Mouse (Mus musculus): ENCODE results near the gene Chrm5. TPM values are rescaled to one million over a fixed set of nuclear protein-coding genes. Genes with fewer than 3 reads are reported as not detected.

The Chrm5 gene
- total and polyA plus RNA-seq, 3 experiments: not detected

- H3K4me3 ChIP-seq (ENCODE audit: control insufficient read depth in 1 of 2, insufficient read depth in 1 of 2, low read depth in 2 of 2, low read length in 2 of 2): no peak overlapping the region
- no peaks in the 10 kb centered on the region for H3K9me3 ChIP-seq (replicated peaks; ENCODE audit: insufficient read depth, low read length)
- H3K4me1 ChIP-seq (ENCODE audit: control insufficient read depth in 1 of 2, insufficient read depth in 2 of 2, low read length in 2 of 2): no peaks in the 10 kb centered on the region
- no peaks in the 10 kb centered on the region for H3K36me3 ChIP-seq (ENCODE audit: control insufficient read depth in 1 of 2, insufficient read depth in 2 of 2, low read length in 2 of 2)
- no peak overlapping the region for H3K27ac ChIP-seq (ENCODE audit: control insufficient read depth, low read depth, low read length)
- no peak for DNase-seq (ENCODE audit: low read depth, low spot score)
- no peaks in the 10 kb centered on the region for H3K79me2 ChIP-seq (ENCODE audit: control insufficient read depth, insufficient read depth, low read length, poor library complexity)
- no peak for TF ChIP-seq RAD21 (IDR thresholded peaks at IDR 0.05; ENCODE audit: low read depth, low read length)
- no peak for TF ChIP-seq ETS1 (IDR thresholded peaks at IDR 0.05; ENCODE audit: low read depth, low read length)
- no peak for TF ChIP-seq JUND (IDR thresholded peaks at IDR 0.05; ENCODE audit: low read depth, low read length)
- H3K9ac ChIP-seq (ENCODE audit: control insufficient read depth, low read depth, low read length, poor library complexity, severe bottlenecking): no peak overlapping the region
- peaks cover 1 to 5% of the 10 kb centered on the region in 2 experiments; a peak in 2 of 4 replicates for H3K27me3 ChIP-seq (ENCODE audit: control insufficient read depth in 1 of 2, insufficient read depth in 2 of 2, low read length in 2 of 2)
Observed at GRCm38 (mm10) chr2:112482533-112483333, 2.2 kb upstream of the Chrm5 start.

GRCm38 (mm10) chr2:112481564-112481963, 995 bp upstream of the Chrm5 start:
- Histone ChIP-seq H3K36me3 (ENCODE audit: control insufficient read depth in 1 of 2, insufficient read depth in 2 of 2, low read length in 2 of 2) (no peaks in the 10 kb centered on the region), H3K27me3 (ENCODE audit: control insufficient read depth in 1 of 2, insufficient read depth in 2 of 2, low read length in 2 of 2) (peaks cover 1 to 5% of the 10 kb centered on the region in 2 experiments; a peak in 2 of 4 replicates), H3K9ac (ENCODE audit: control insufficient read depth, low read depth, low read length, poor library complexity, severe bottlenecking) (no peak overlapping the region), H3K9me3 (replicated peaks; ENCODE audit: insufficient read depth, low read length) (no peaks in the 10 kb centered on the region), H3K27ac (ENCODE audit: control insufficient read depth, low read depth, low read length) (no peak overlapping the region), H3K4me1 (ENCODE audit: control insufficient read depth in 1 of 2, insufficient read depth in 2 of 2, low read length in 2 of 2) (no peaks in the 10 kb centered on the region), H3K4me3 (ENCODE audit: control insufficient read depth in 1 of 2, insufficient read depth in 1 of 2, low read depth in 2 of 2, low read length in 2 of 2) (no peak overlapping the region), H3K79me2 (ENCODE audit: control insufficient read depth, insufficient read depth, low read length, poor library complexity) (no peaks in the 10 kb centered on the region)
- peak; percentile 78 for DNase-seq (ENCODE audit: low read depth, low spot score)
- TF ChIP-seq RCOR1 (IDR thresholded peaks at IDR 0.05; ENCODE audit: low read depth, low read length) (no peak), CHD2 (IDR thresholded peaks at IDR 0.05; ENCODE audit: low read length) (no peak), SMC3 (IDR thresholded peaks at IDR 0.05; ENCODE audit: low read depth, low read length) (peak; percentile 90), RAD21 (IDR thresholded peaks at IDR 0.05; ENCODE audit: low read depth, low read length) (peak; percentile 89), USF2 (IDR thresholded peaks at IDR 0.05; ENCODE audit: borderline replicate concordance in 1 of 2, insufficient read depth in 1 of 2, low read depth in 1 of 2, low read length in 2 of 2) (no peak), MEF2A (IDR thresholded peaks at IDR 0.05; ENCODE audit: extremely low read depth, insufficient replicate concordance, low read depth, low read length, poor library complexity, severe bottlenecking) (no peak), ZC3H11A (IDR thresholded peaks at IDR 0.05; ENCODE audit: low read depth, low read length) (peak; percentile 95), BHLHE40 (IDR thresholded peaks at IDR 0.05; ENCODE audit: borderline replicate concordance, low read depth, low read length) (0 out of 2 replicates have a peak, but pooled peaks have one; percentile 16), SIN3A (IDR thresholded peaks at IDR 0.05; ENCODE audit: low read length) (peak; percentile 58), TAL1 (IDR thresholded peaks at IDR 0.05; ENCODE audit: low read length) (no peak), GATA1 (IDR thresholded peaks at IDR 0.05; ENCODE audit: low read depth, low read length) (no peak), MAFK (IDR thresholded peaks at IDR 0.05; ENCODE audit: borderline replicate concordance, low read depth, low read length) (no peak), GABPA (IDR thresholded peaks at IDR 0.05; ENCODE audit: low read depth, low read length) (no peak), JUND (IDR thresholded peaks at IDR 0.05; ENCODE audit: low read depth, low read length) (no peak), NRF1 (IDR thresholded peaks at IDR 0.05; ENCODE audit: insufficient read depth, low read depth, low read length, poor library complexity, severe bottlenecking) (no peak), CHD1 (IDR thresholded peaks at IDR 0.05; ENCODE audit: low read depth, low read length) (no peak), POLR2A (IDR thresholded peaks at IDR 0.05; ENCODE audit: control insufficient read depth in 1 of 2, insufficient read depth in 1 of 2, low read depth in 1 of 2, low read length in 2 of 2, poor library complexity in 1 of 2) (no peak), MXI1 (IDR thresholded peaks at IDR 0.05; ENCODE audit: low read depth, low read length) (no peak), HCFC1 (IDR thresholded peaks at IDR 0.05; ENCODE audit: low read depth, low read length) (no peak), TCF12 (IDR thresholded peaks at IDR 0.05; ENCODE audit: low read depth, low read length) (no peak), MAX (IDR thresholded peaks at IDR 0.05; ENCODE audit: low read length) (no peak), USF1 (IDR thresholded peaks at IDR 0.05; ENCODE audit: low read depth, low read length) (no peak), ELF1 (IDR thresholded peaks at IDR 0.05; ENCODE audit: low read depth, low read length) (no peak), CTCF (IDR thresholded peaks at IDR 0.05 in 2 of 3, conservative IDR thresholded peaks at IDR 0.05 in 1 of 3; ENCODE audit: control insufficient read depth in 1 of 3, insufficient read depth in 1 of 3, low read depth in 2 of 3, low read length in 3 of 3, poor library complexity in 1 of 3, severe bottlenecking in 1 of 3) (peak; percentile 33 to 85 (median 44); a peak in 5 of 6 replicates), POLR2AphosphoS5 (IDR thresholded peaks at IDR 0.05; ENCODE audit: borderline replicate concordance, low read depth, low read length) (no peak), TBP (IDR thresholded peaks at IDR 0.05; ENCODE audit: low read depth, low read length) (no peak), MYC (IDR thresholded peaks at IDR 0.05; ENCODE audit: low read depth, low read length) (no peak), MYB (IDR thresholded peaks at IDR 0.05; ENCODE audit: low read depth, low read length) (no peak), ETS1 (IDR thresholded peaks at IDR 0.05; ENCODE audit: low read depth, low read length) (no peak), EP300 (IDR thresholded peaks at IDR 0.05; ENCODE audit: low read depth in 1 of 2, low read length in 2 of 2) (no peak)
